In the genomic region with DNA sequence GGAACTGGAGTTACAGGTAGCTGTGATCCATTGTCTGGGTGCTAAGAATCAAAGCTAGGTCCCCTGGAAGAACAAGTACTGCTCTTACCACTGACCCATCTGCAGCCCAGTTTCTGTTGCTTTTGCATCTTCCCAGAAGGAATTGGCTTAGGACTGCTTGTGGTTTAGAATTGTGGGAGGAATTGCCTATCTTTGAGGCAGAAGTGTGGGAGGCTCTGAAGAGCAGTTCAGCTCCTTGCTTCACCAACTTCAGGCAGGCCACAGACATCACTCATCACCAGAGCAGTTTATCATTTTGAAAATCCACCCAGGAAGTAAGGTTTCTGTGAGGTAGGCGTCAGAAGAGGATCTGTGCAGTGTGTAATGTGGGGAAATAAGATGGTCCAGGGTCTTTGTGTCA, we compare ENCODE assay signal across 28 mouse cellular contexts. TPM values are rescaled to one million over a fixed set of nuclear protein-coding genes. Genes with fewer than 3 reads are reported as not detected.
DNase-seq lines count a peak whose midpoint lies in the region; ATAC-seq and TF ChIP-seq lines count a peak whose summit lies in the region.
"Had no signal": no experiment of that assay in that cellular context is flagged by ENCODE, and none has a peak within 500 bp of the region (broad histone marks: within the 10 kb centered on the region; RNA-seq: fewer than 3 reads in every experiment).

No protein-coding gene starts in this region.

- H3K9me3 ChIP-seq in heart, embryonic 10.5 days: no peaks in the 10 kb centered on the region
- H3K9me3 ChIP-seq in MEL (replicated peaks; ENCODE audit: insufficient read depth, low read length): no peaks in the 10 kb centered on the region
- no peaks in the 10 kb centered on the region for H3K9me3 ChIP-seq in forebrain, embryonic 16.5 days (ENCODE audit: control insufficient read depth, low read length)
- H3K9me3 ChIP-seq: embryonic facial prominence, embryonic 10.5 days; embryonic facial prominence, embryonic 13.5 days; forebrain, embryonic 12.5 days; forebrain, embryonic 15.5 days; G1E; hindbrain, embryonic 12.5 days; hindbrain, embryonic 15.5 days had no signal

- TF ChIP-seq EP300 in MEL (IDR thresholded peaks at IDR 0.05; ENCODE audit: low read depth in 1 of 2, low read length in 2 of 2): no peak

- peak; percentile 17; the same call in 1 of the 2 replicates for ATAC-seq in granulocyte monocyte progenitor cell, adult 5-6 weeks (replicated peaks; ENCODE audit: poor library complexity, severe bottlenecking)
- no peak for ATAC-seq in CD4-positive, CD25-positive, alpha-beta regulatory T cell, adult 4 months
- ATAC-seq in forebrain, embryonic 16.5 days: no peak
- ATAC-seq: forebrain, embryonic 15.5 days had no signal

- no peak overlapping the region for H3K9ac ChIP-seq in MEL (ENCODE audit: control insufficient read depth, low read depth, low read length, poor library complexity, severe bottlenecking)
- no peak overlapping the region for H3K9ac ChIP-seq in forebrain, embryonic 16.5 days (replicated peaks; ENCODE audit: low read depth, low read length)
- H3K9ac ChIP-seq: embryonic facial prominence, embryonic 13.5 days; forebrain, embryonic 12.5 days; forebrain, embryonic 15.5 days; hindbrain, embryonic 12.5 days; hindbrain, embryonic 15.5 days had no signal

- H3K4me3 ChIP-seq in heart, embryonic 10.5 days: no peak overlapping the region
- H3K4me3 ChIP-seq in MEL (ENCODE audit: control insufficient read depth in 1 of 2, insufficient read depth in 1 of 2, low read depth in 2 of 2, low read length in 2 of 2): no peak overlapping the region
- no peak overlapping the region for H3K4me3 ChIP-seq in forebrain, embryonic 16.5 days (replicated peaks; ENCODE audit: low read length)
- H3K4me3 ChIP-seq: embryonic facial prominence, embryonic 10.5 days; embryonic facial prominence, embryonic 13.5 days; erythroblast, embryonic 14.5 days; forebrain, embryonic 12.5 days; forebrain, embryonic 15.5 days; gastrocnemius, adult 2 months; heart, adult 2 months; hindbrain, embryonic 12.5 days; hindbrain, embryonic 15.5 days had no signal

- H3K4me2 ChIP-seq in forebrain, embryonic 16.5 days (ENCODE audit: low read length): no peak overlapping the region
- H3K4me2 ChIP-seq: embryonic facial prominence, embryonic 13.5 days; forebrain, embryonic 12.5 days; forebrain, embryonic 15.5 days; heart, embryonic 11.5 days; hindbrain, embryonic 12.5 days; hindbrain, embryonic 15.5 days had no signal

- no peak; a peak in 1 of 4 replicates for TF ChIP-seq POLR2A in MEL (IDR thresholded peaks at IDR 0.05; ENCODE audit: control insufficient read depth in 1 of 2, insufficient read depth in 1 of 2, low read depth in 1 of 2, low read length in 2 of 2, poor library complexity in 1 of 2)

- peaks cover 21% of the 10 kb centered on the region; the same call in 1 of the 2 replicates for H3K4me1 ChIP-seq in heart, embryonic 10.5 days
- H3K4me1 ChIP-seq in MEL (ENCODE audit: control insufficient read depth in 1 of 2, insufficient read depth in 2 of 2, low read length in 2 of 2): peaks cover 3 to 7% of the 10 kb centered on the region in 2 experiments; a peak in 2 of 4 replicates
- no peaks in the 10 kb centered on the region for H3K4me1 ChIP-seq in forebrain, embryonic 16.5 days (replicated peaks; ENCODE audit: control insufficient read depth, insufficient read depth, low read length)
- H3K4me1 ChIP-seq: embryonic facial prominence, embryonic 10.5 days; embryonic facial prominence, embryonic 13.5 days; forebrain, embryonic 12.5 days; forebrain, embryonic 15.5 days; hindbrain, embryonic 12.5 days had no signal

- peaks cover 8% of the 10 kb centered on the region for H3K79me2 ChIP-seq in MEL (ENCODE audit: control insufficient read depth, insufficient read depth, low read length, poor library complexity)

- TF ChIP-seq CTCF in MEL (IDR thresholded peaks at IDR 0.05 in 2 of 3, conservative IDR thresholded peaks at IDR 0.05 in 1 of 3; ENCODE audit: control insufficient read depth in 1 of 3, insufficient read depth in 1 of 3, low read depth in 2 of 3, low read length in 3 of 3, poor library complexity in 1 of 3, severe bottlenecking in 1 of 3): no peak

- no peaks in the 10 kb centered on the region for H3K27me3 ChIP-seq in heart, embryonic 10.5 days (ENCODE audit: insufficient read depth, poor library complexity, severe bottlenecking)
- no peaks in the 10 kb centered on the region for H3K27me3 ChIP-seq in MEL (ENCODE audit: control insufficient read depth in 1 of 2, insufficient read depth in 2 of 2, low read length in 2 of 2)
- H3K27me3 ChIP-seq in forebrain, embryonic 16.5 days (replicated peaks; ENCODE audit: control insufficient read depth, insufficient read depth, low read length): no peaks in the 10 kb centered on the region
- H3K27me3 ChIP-seq: CH12.LX; embryonic facial prominence, embryonic 13.5 days; forebrain, embryonic 12.5 days; forebrain, embryonic 15.5 days; hindbrain, embryonic 12.5 days; hindbrain, embryonic 15.5 days had no signal

- no peak for TF ChIP-seq RAD21 in MEL (IDR thresholded peaks at IDR 0.05; ENCODE audit: low read depth, low read length)

- 65% methylated on average over 1 of the region's 1 CpGs for WGBS in heart, embryonic 10.5 days
- WGBS in forebrain, embryonic 16.5 days: 96% methylated on average over 1 of the region's 1 CpGs

- peak; percentile 83 for DNase-seq in heart, adult 11 months
- no peak for DNase-seq in heart, embryonic 10.5 days (ENCODE audit: low spot score)
- DNase-seq in right cerebral cortex, adult 18-20 months: peak; percentile 42
- no peak for DNase-seq in right cerebral cortex, postnatal 25 days
- peak; percentile 43 for DNase-seq in MEL (ENCODE audit: low read depth, low spot score)
- DNase-seq: adrenal gland, adult 2 months; adrenal gland, postnatal 14 days; cerebellum, adult 11-12 months; cerebellum, adult 8-10 months; cerebellum, postnatal 10 days; cerebellum, postnatal 36 days; embryo, embryonic 11 days; gastrocnemius, adult 2 months; gastrocnemius, postnatal 14 days; heart, adult 2 months had no signal

- H3K27ac ChIP-seq in heart, embryonic 10.5 days: no peak overlapping the region
- H3K27ac ChIP-seq in MEL (ENCODE audit: control insufficient read depth, low read depth, low read length): peak overlapping the region; percentile 14; the same call in 1 of the 2 replicates
- no peak overlapping the region for H3K27ac ChIP-seq in forebrain, embryonic 16.5 days (ENCODE audit: low read length)
- H3K27ac ChIP-seq: embryonic facial prominence, embryonic 10.5 days; embryonic facial prominence, embryonic 13.5 days; forebrain, embryonic 12.5 days; forebrain, embryonic 15.5 days; gastrocnemius, adult 2 months; heart, adult 2 months; hindbrain, embryonic 12.5 days; hindbrain, embryonic 15.5 days had no signal

- peaks cover 42% of the 10 kb centered on the region for H3K36me3 ChIP-seq in heart, embryonic 10.5 days
- peaks cover 26 to 65% of the 10 kb centered on the region in 2 experiments for H3K36me3 ChIP-seq in MEL (ENCODE audit: control insufficient read depth in 1 of 2, insufficient read depth in 2 of 2, low read length in 2 of 2)
- peaks cover 8% of the 10 kb centered on the region for H3K36me3 ChIP-seq in forebrain, embryonic 16.5 days (ENCODE audit: control insufficient read depth, insufficient read depth)

TF ChIP-seq in MEL, 35 proteins besides CTCF, POLR2A, EP300 and RAD21 (continues in another document):
- TF ChIP-seq USF2 (IDR thresholded peaks at IDR 0.05; ENCODE audit: borderline replicate concordance in 1 of 2, insufficient read depth in 1 of 2, low read depth in 1 of 2, low read length in 2 of 2) (no peak), MEF2A (IDR thresholded peaks at IDR 0.05; ENCODE audit: extremely low read depth, insufficient replicate concordance, low read depth, low read length, poor library complexity, severe bottlenecking) (no peak), KAT2A (conservative IDR thresholded peaks at IDR 0.05; ENCODE audit: low read depth, low read length) (no peak), POLR2AphosphoS2 (IDR thresholded peaks at IDR 0.05; ENCODE audit: low read length) (no peak), ETS1 (IDR thresholded peaks at IDR 0.05; ENCODE audit: low read depth, low read length) (no peak), TBP (IDR thresholded peaks at IDR 0.05; ENCODE audit: low read depth, low read length) (no peak), ZMIZ1 (IDR thresholded peaks at IDR 0.05; ENCODE audit: low read depth, low read length) (no peak)

RNA-seq across cellular contexts. Expression of a gene that starts 49.2 kb away (rescaled TPM):
- polyA plus RNA-seq in heart, embryonic 10.5 days (2016; fragmentation: Nextera tagmentation; extraction: Ambion mirVana): 21.9 and 28.2 TPM in 2 replicates
- total RNA-seq in MEL (2012; rRNA removed): 148 and 175 TPM in 2 replicates
- polyA plus RNA-seq in MEL (2012; ENCODE audit: insufficient read depth in 1 of 2, insufficient read length in 2 of 2, low read depth in 1 of 2, low replicate concordance in 2 of 2, missing spikeins in 1 of 2): 100 to 1,000 TPM in 1 of 2 experiments, 10 to 100 TPM in 1; 60.6 to 153 TPM
- total RNA-seq in granulocyte monocyte progenitor cell, adult 5-6 weeks (2014; fragmentation: Nextera tagmentation): 31.9 and 34.3 TPM in 2 replicates
- total RNA-seq in granulocyte monocyte progenitor cell, adult 5-6 weeks (2017): 34.9 and 36.0 TPM in 2 replicates
- 10 to 100 TPM; 30.3 to 44.4 TPM for polyA plus RNA-seq in CD4-positive, CD25-positive, alpha-beta regulatory T cell, adult 4 months (2017; shearing (Covaris generic))
- polyA plus RNA-seq in forebrain, embryonic 16.5 days (2015; fragmentation: Nextera tagmentation; extraction: Ambion mirVana): 32.6 and 34.8 TPM in 2 replicates

RNA-seq across cellular contexts. Expression of a gene that starts 56.9 kb away (rescaled TPM):
- polyA plus RNA-seq in heart, embryonic 10.5 days (2016; fragmentation: Nextera tagmentation; extraction: Ambion mirVana): 4.6 and 6.0 TPM in 2 replicates
- total RNA-seq in MEL (2012; rRNA removed): 5.9 and 7.2 TPM in 2 replicates
- polyA plus RNA-seq in MEL (2012; ENCODE audit: insufficient read depth in 1 of 2, insufficient read length in 2 of 2, low read depth in 1 of 2, low replicate concordance in 2 of 2, missing spikeins in 1 of 2): 1 to 10 TPM in 1 of 2 experiments, not detected in 1; 4.6 TPM
- 2.2 and 3.2 TPM in 2 replicates for total RNA-seq in granulocyte monocyte progenitor cell, adult 5-6 weeks (2014; fragmentation: Nextera tagmentation)
- 4.4 and 9.7 TPM in 2 replicates for total RNA-seq in granulocyte monocyte progenitor cell, adult 5-6 weeks (2017)
- polyA plus RNA-seq in CD4-positive, CD25-positive, alpha-beta regulatory T cell, adult 4 months (2017; shearing (Covaris generic)): 1 to 10 TPM; 8.3 to 9.0 TPM
- polyA plus RNA-seq in forebrain, embryonic 16.5 days (2015; fragmentation: Nextera tagmentation; extraction: Ambion mirVana): 7.6 and 7.8 TPM in 2 replicates

RNA-seq across cellular contexts. Expression of a gene that starts 57.0 kb away (rescaled TPM):
- polyA plus RNA-seq in heart, embryonic 10.5 days (2016; fragmentation: Nextera tagmentation; extraction: Ambion mirVana): 6.8 and 7.5 TPM in 2 replicates
- total RNA-seq in MEL (2012; rRNA removed): 11.8 and 13.3 TPM in 2 replicates
- polyA plus RNA-seq in MEL (2012; ENCODE audit: insufficient read depth in 1 of 2, insufficient read length in 2 of 2, low read depth in 1 of 2, low replicate concordance in 2 of 2, missing spikeins in 1 of 2): 10 to 100 TPM in 1 of 2 experiments, not detected in 1; 17.6 TPM
- total RNA-seq in granulocyte monocyte progenitor cell, adult 5-6 weeks (2014; fragmentation: Nextera tagmentation): 29.9 and 31.8 TPM in 2 replicates
- 21.6 and 22.1 TPM in 2 replicates for total RNA-seq in granulocyte monocyte progenitor cell, adult 5-6 weeks (2017)
- 10 to 100 TPM; 25.7 to 32.2 TPM for polyA plus RNA-seq in CD4-positive, CD25-positive, alpha-beta regulatory T cell, adult 4 months (2017; shearing (Covaris generic))
- 13.6 and 17.0 TPM in 2 replicates for polyA plus RNA-seq in forebrain, embryonic 16.5 days (2015; fragmentation: Nextera tagmentation; extraction: Ambion mirVana)

Comparison
In these comparisons a context has a peak if more than half of its experiments do, and no peak if none do; other contexts are left out.
1. DNase-seq: peak in heart, adult 11 months (single experiment), right cerebral cortex, adult 18-20 months (single experiment) and MEL (single experiment); none in heart, embryonic 10.5 days (single experiment) and right cerebral cortex, postnatal 25 days (single experiment).